Mouse (Mus musculus) intestine, embryonic 14.5 days (tissue): ENCODE measurements at regions not wholly inside any gene's neighbourhood (a gene's known extent, or its start where the extent isn't known, plus 50 kb on each side); places are given as distances from the start of the nearest gene placed in this dataset.

Experiments used
- ATAC-seq: fragments of 200-750 bp; cut with Nextera tagmentation; replicated peaks from 2 replicates; pipeline ENCODE4 v1.8.0; 2017; ENCODE audit warnings: low read depth, moderate number of reproducible peaks, moderate TSS enrichment, moderate library complexity; ENCODE audit not compliant: low FRiP score, low TSS enrichment
- DNase-seq: peaks from one replicate; pipeline ENCODE4 v3.0.0-alpha.2; 2018; ENCODE audit warnings: low spot score
- H3K27ac ChIP-seq: fragments of 300-500 bp; sonication (generic); 2 replicates; pipeline ENCODE4 v1.5.1; 2014; ENCODE audit warnings: low read depth, mild to moderate bottlenecking, control low read depth
- H3K27me3 ChIP-seq: fragments of 300-500 bp; sonication (generic); replicated peaks from 2 replicates; pipeline ENCODE4 v1.6.1; 2014; ENCODE audit warnings: low read length, control low read depth; ENCODE audit not compliant: control insufficient read depth, insufficient read depth
- H3K36me3 ChIP-seq: fragments of 300-500 bp; sonication (generic); 2 replicates; pipeline ENCODE4 v1.6.1; 2014; ENCODE audit warnings: low read length, control low read depth; ENCODE audit not compliant: control insufficient read depth, insufficient read depth
- H3K4me1 ChIP-seq: fragments of 300-500 bp; sonication (generic); replicated peaks from 2 replicates; pipeline ENCODE4 v1.6.1; 2014; ENCODE audit warnings: low read length, control low read depth, mixed read lengths; ENCODE audit not compliant: control insufficient read depth, insufficient read depth
- H3K4me2 ChIP-seq: fragments of 300-500 bp; sonication (generic); 2 replicates; pipeline ENCODE4 v1.6.1; 2014; ENCODE audit warnings: low read length
- H3K4me3 ChIP-seq: fragments of 300-500 bp; sonication (generic); 2 replicates; pipeline ENCODE4 v1.5.1; 2014; ENCODE audit warnings: low read depth, low read length, control low read depth, mixed read lengths
- H3K9ac ChIP-seq: fragments of 300-500 bp; sonication (generic); 2 replicates; pipeline ENCODE4 v1.6.1; 2014; ENCODE audit warnings: mild to moderate bottlenecking, low read length
- H3K9me3 ChIP-seq: fragments of 300-500 bp; sonication (generic); 2 replicates; pipeline ENCODE4 v1.6.1; 2016; ENCODE audit warnings: low read length, control low read depth; ENCODE audit not compliant: control insufficient read depth
- WGBS: fragments of 180-500 bp; shearing (Covaris S2); extraction: QIAGEN DNeasy Blood & Tissue Kit; methylation state at CpG from one replicate; pipeline ENCODE4 v1.1.7; 2014; 5-methylcytosine and 5-hydroxymethylcytosine counted together

GRCm38 (mm10) chr1:61146222-61146723, 168.5 kb downstream of the Icos start:
- DNase-seq (no peak), ATAC-seq (no peak)
- 62% methylated on average over 3 of the region's 3 CpGs for WGBS

GRCm38 (mm10) chr1:61151742-61152141, 174.0 kb downstream of the Icos start:
- Histone ChIP-seq H3K27ac (no peak overlapping the region), H3K4me1 (no peaks in the 10 kb centered on the region; the same call in 1 of the 2 replicates), H3K36me3 (no peaks in the 10 kb centered on the region), H3K4me3 (no peak overlapping the region), H3K4me2 (no peak overlapping the region), H3K9ac (no peak overlapping the region), H3K9me3 (no peaks in the 10 kb centered on the region), H3K27me3 (no peaks in the 10 kb centered on the region)
- ATAC-seq (no peak), DNase-seq (no peak)
- 30% methylated on average over 2 of the region's 2 CpGs for WGBS

More at GRCm38 (mm10) chr1:61146222-61146723, 168.5 kb downstream of the Icos start:
- H3K4me3 ChIP-seq = no peak overlapping the region
- H3K27ac ChIP-seq = no peak overlapping the region
- no peaks in the 10 kb centered on the region for H3K27me3 ChIP-seq
- no peak overlapping the region for H3K9ac ChIP-seq
- H3K9me3 ChIP-seq = no peaks in the 10 kb centered on the region
- no peak overlapping the region for H3K4me2 ChIP-seq
- peaks cover 34% of the 10 kb centered on the region for H3K4me1 ChIP-seq
- H3K36me3 ChIP-seq = no peaks in the 10 kb centered on the region

DNA sequence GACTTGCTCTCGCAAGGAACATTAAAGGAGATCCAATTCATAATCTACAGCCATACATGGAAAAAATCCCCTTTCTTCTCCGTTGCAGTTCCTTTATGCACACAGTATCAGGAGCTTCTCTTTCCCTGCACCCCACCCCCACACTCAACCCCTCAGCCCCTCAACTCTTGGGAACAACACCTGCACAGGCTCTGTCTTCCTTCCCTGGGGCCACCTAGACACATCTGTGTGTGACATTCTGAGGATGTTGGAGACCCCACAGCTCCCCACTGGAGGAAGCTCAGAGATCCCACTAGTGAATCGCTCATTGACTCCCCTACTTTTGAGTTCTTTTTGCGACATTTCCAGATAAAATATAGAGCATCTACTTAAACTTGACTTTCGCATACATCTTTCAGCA, 174.4 kb downstream of the Icos start:
- no peaks in the 10 kb centered on the region; the same call in 1 of the 2 replicates for H3K4me1 ChIP-seq
- no peaks in the 10 kb centered on the region for H3K9me3 ChIP-seq
- no peak overlapping the region for H3K4me3 ChIP-seq
- ATAC-seq (no peak), DNase-seq (no peak)
- H3K27ac ChIP-seq = no peak overlapping the region
- H3K9ac ChIP-seq = no peak overlapping the region
- 69% methylated on average over 5 of the region's 5 CpGs for WGBS
- no peaks in the 10 kb centered on the region for H3K27me3 ChIP-seq
- H3K36me3 ChIP-seq = no peaks in the 10 kb centered on the region
- H3K4me2 ChIP-seq = no peak overlapping the region

- Histone ChIP-seq H3K4me2 (no peak overlapping the region), H3K9ac (no peak overlapping the region), H3K27me3 (no peaks in the 10 kb centered on the region), H3K4me3 (no peak overlapping the region), H3K4me1 (no peaks in the 10 kb centered on the region; the same call in 1 of the 2 replicates), H3K27ac (no peak overlapping the region), H3K9me3 (no peaks in the 10 kb centered on the region), H3K36me3 (no peaks in the 10 kb centered on the region)
- WGBS = 94% methylated on average over 3 of the region's 3 CpGs
- DNase-seq = no peak
- no peak for ATAC-seq
Observed at GRCm38 (mm10) chr1:61154216-61154615, 176.5 kb downstream of the Icos start.

DNA sequence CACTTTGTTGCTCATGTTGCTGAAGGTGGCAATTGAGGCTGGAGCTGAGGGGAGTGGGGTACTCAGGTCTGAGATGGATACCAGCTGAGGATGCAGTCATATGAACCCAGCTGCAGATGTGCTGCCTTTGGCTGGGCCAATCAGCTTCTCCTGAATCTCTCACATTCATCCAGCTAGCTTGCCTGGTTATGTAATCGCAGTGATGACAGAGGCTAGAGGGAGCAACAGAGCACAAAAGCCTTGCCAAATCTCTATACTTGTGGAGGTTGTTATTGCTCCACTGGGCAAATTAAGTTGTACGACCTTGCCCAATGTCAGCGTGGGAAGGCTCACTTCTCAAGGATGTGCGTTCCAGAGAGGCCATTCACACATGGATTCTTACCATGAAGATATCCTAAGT, 179.5 kb downstream of the Icos start:
- H3K4me2 ChIP-seq = no peak overlapping the region
- H3K36me3 ChIP-seq = no peaks in the 10 kb centered on the region
- no peak overlapping the region for H3K4me3 ChIP-seq
- H3K9me3 ChIP-seq = no peaks in the 10 kb centered on the region
- H3K9ac ChIP-seq = no peak overlapping the region
- ATAC-seq (no peak), DNase-seq (no peak)
- H3K27ac ChIP-seq = no peak overlapping the region
- 78% methylated on average over 4 of the region's 4 CpGs for WGBS
- no peaks in the 10 kb centered on the region for H3K27me3 ChIP-seq
- H3K4me1 ChIP-seq = no peaks in the 10 kb centered on the region

DNA sequence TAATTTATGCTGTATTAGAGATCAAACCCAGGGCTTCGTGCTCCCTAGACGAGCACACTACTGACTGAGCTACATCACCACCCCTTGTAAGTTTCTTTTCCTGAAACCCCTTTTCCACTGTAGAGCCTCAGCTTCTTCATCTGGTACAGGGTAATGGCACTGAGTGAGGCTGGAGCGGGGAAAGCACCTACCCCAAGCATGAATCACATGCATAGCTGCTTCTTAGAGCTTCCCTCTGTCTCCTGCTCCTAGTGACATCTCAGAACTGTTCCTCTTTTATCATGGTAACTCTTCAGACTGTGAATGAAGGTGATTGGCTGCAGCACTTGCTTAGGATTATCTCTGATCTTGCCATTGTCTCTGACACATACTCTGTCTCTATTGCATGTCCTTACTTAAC, 182.8 kb downstream of the Icos start:
- H3K4me2 ChIP-seq = no peak overlapping the region
- H3K36me3 ChIP-seq = no peaks in the 10 kb centered on the region
- no peak overlapping the region for H3K4me3 ChIP-seq
- no peak for ATAC-seq
- DNase-seq = no peak
- H3K9ac ChIP-seq = no peak overlapping the region
- H3K9me3 ChIP-seq = no peaks in the 10 kb centered on the region
- H3K27me3 ChIP-seq = no peaks in the 10 kb centered on the region
- WGBS = 82% methylated on average over 3 of the region's 3 CpGs
- no peaks in the 10 kb centered on the region for H3K4me1 ChIP-seq
- H3K27ac ChIP-seq = no peak overlapping the region

DNA sequence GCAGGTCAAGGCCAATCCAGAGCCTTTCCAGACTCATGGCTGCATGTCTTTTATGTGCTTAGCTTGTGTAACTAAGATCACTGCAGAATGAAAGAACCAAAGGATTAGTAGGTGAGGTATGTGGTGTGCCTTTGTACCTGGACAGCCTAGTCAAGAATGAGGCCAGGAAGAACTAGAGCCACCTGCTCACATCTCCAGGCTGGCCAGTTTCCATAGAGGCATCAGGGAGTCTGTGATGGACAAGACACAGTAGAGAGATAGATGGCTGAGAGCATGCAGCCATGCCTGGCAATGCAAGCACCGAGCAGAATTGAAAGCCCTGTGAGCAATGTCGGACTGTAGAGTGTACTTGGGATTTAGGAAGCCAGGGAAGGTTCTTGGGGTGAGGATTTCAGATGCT, 186.5 kb downstream of the Icos start:
- Histone ChIP-seq H3K4me3 (no peak overlapping the region), H3K4me2 (no peak overlapping the region), H3K9ac (no peak overlapping the region), H3K27me3 (no peaks in the 10 kb centered on the region), H3K4me1 (no peaks in the 10 kb centered on the region), H3K27ac (no peak overlapping the region), H3K9me3 (no peaks in the 10 kb centered on the region), H3K36me3 (no peaks in the 10 kb centered on the region)
- no peak for ATAC-seq
- 92% methylated on average over 2 of the region's 2 CpGs for WGBS
- DNase-seq = no peak

- no peak overlapping the region for H3K9ac ChIP-seq
- no peaks in the 10 kb centered on the region for H3K36me3 ChIP-seq
- H3K9me3 ChIP-seq = no peaks in the 10 kb centered on the region
- no peaks in the 10 kb centered on the region for H3K27me3 ChIP-seq
- H3K27ac ChIP-seq = no peak overlapping the region
- H3K4me2 ChIP-seq = no peak overlapping the region
- 82% methylated on average over 6 of the region's 6 CpGs for WGBS
- DNase-seq (no peak), ATAC-seq (no peak)
- no peak overlapping the region for H3K4me3 ChIP-seq
- H3K4me1 ChIP-seq = peaks cover 5% of the 10 kb centered on the region
Observed at GRCm38 (mm10) chr1:61171941-61172340, 194.2 kb downstream of the Icos start.

DNA sequence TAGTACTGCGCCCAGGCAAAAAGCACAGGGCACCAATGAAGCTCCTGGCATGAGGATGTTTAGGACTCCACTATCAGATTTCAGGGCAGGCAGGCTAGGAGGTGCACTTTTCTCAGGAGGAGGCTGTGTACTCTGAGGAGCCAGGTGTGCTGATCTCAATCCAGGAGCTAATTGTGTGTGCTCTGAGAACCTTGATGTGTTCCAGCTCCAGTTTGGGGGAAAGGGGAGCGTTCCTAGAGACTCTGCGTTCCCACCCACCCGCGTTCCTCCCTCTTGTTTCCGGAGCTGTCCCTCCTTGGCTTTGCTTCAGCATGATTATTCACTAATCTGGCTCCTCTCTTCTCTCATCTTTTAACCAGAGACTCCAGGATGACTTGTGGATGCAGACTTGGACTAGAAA, 195.2 kb downstream of the Icos start:
- 62% methylated on average over 6 of the region's 6 CpGs for WGBS

More for the DNA sequence above, 195.2 kb downstream of the Icos start:
- ATAC-seq (no peak), DNase-seq (no peak)
- Histone ChIP-seq H3K27me3 (no peaks in the 10 kb centered on the region), H3K36me3 (no peaks in the 10 kb centered on the region), H3K4me1 (peaks cover 5% of the 10 kb centered on the region), H3K4me3 (no peak overlapping the region), H3K9me3 (no peaks in the 10 kb centered on the region), H3K9ac (no peak overlapping the region), H3K27ac (no peak overlapping the region), H3K4me2 (no peak overlapping the region)
